Mouse (Mus musculus) megakaryocyte, adult 5-6 weeks (primary cell): Measurements from ENCODE around the gene Spsb1. TPM values are rescaled to one million over a fixed set of nuclear protein-coding genes. Genes with fewer than 3 reads are reported as not detected.

Source experiments
- ATAC-seq: 2 replicates; pipeline ENCODE4 v1.8.0; 2016; ENCODE audit warnings: mild to moderate bottlenecking, inconsistent platforms; ENCODE audit not compliant: poor library complexity, severe bottlenecking
- total RNA-seq, 2 experiments: library from RNA; stranded (forward) in 1 of 2; stranded (reverse) in 1 of 2; fragments of 153-499, 151-499 nt in 1 of 2; fragments of 221-1000, 200-1000 nt in 1 of 2; gene quantifications; 2 replicates each; pipeline versions ENCODE4 v1.2.3 to v1.2.4; 2015 to 2017

The Spsb1 gene
- total RNA-seq, 2 experiments from 2014 or later: 0.11 to 0.22 TPM

- no peak for ATAC-seq
Observed at GRCm38 (mm10) chr4:149890551-149890950, 64.3 kb downstream of the Spsb1 start.

- ATAC-seq: no peak
Observed at GRCm38 (mm10) chr4:149889851-149890250, 65.0 kb downstream of the Spsb1 start.

GRCm38 (mm10) chr4:149888736-149889470 lies 65.9 kb downstream of the Spsb1 start:
- ATAC-seq: 0 out of 2 replicates have a peak, but pooled peaks have one; percentile 27

GRCm38 (mm10) chr4:149888156-149888555 lies 66.7 kb downstream of the Spsb1 start:
- ATAC-seq: no peak

GRCm38 (mm10) chr4:149886298-149887271 lies 68.3 kb downstream of the Spsb1 start:
- ATAC-seq: no peak

GRCm38 (mm10) chr4:149883990-149884389 lies 70.9 kb downstream of the Spsb1 start:
- ATAC-seq: no peak

GRCm38 (mm10) chr4:149882139-149882916 lies 72.5 kb downstream of the Spsb1 start:
- no peak for ATAC-seq

GRCm38 (mm10) chr4:149880908-149881307 lies 73.9 kb downstream of the Spsb1 start:
- ATAC-seq: no peak

GRCm38 (mm10) chr4:149879980-149880379 lies 74.9 kb downstream of the Spsb1 start:
- ATAC-seq: peak; percentile 49

- ATAC-seq: no peak
Observed at GRCm38 (mm10) chr4:149878021-149878449, 76.8 kb downstream of the Spsb1 start.

- no peak for ATAC-seq
Observed at GRCm38 (mm10) chr4:149877202-149877601, 77.6 kb downstream of the Spsb1 start.

GRCm38 (mm10) chr4:149876761-149877160 lies 78.1 kb downstream of the Spsb1 start:
- no peak for ATAC-seq

GRCm38 (mm10) chr4:149875986-149876501 lies 78.8 kb downstream of the Spsb1 start:
- no peak for ATAC-seq

- ATAC-seq: no peak
Observed at GRCm38 (mm10) chr4:149875296-149875695, 79.5 kb downstream of the Spsb1 start.

- ATAC-seq: no peak
Observed at GRCm38 (mm10) chr4:149872236-149872635, 82.6 kb downstream of the Spsb1 start.

GRCm38 (mm10) chr4:149871582-149871981 lies 83.3 kb downstream of the Spsb1 start:
- no peak for ATAC-seq

GRCm38 (mm10) chr4:149871014-149871413 lies 83.8 kb downstream of the Spsb1 start:
- no peak for ATAC-seq

- no peak for ATAC-seq
Observed at GRCm38 (mm10) chr4:149870412-149870811, 84.4 kb downstream of the Spsb1 start.

- no peak for ATAC-seq
Observed at GRCm38 (mm10) chr4:149868725-149869124, 86.1 kb downstream of the Spsb1 start.

GRCm38 (mm10) chr4:149868009-149868408 lies 86.8 kb downstream of the Spsb1 start:
- no peak for ATAC-seq

- ATAC-seq: no peak
Observed at GRCm38 (mm10) chr4:149867351-149867750, 87.5 kb downstream of the Spsb1 start.
